Mouse (Mus musculus) CD8-positive naive resting alpha-beta T cell, adult 2 months (primary cell): ENCODE measurements around the gene Sept4.

Experiments used
- DNase-seq, 2 experiments: peaks; one replicate each; pipeline ENCODE4 v3.0.0; 2022; ENCODE audit warnings: low read depth in 2 of 2, low spot score in 2 of 2

Sept4 gene

DNA sequence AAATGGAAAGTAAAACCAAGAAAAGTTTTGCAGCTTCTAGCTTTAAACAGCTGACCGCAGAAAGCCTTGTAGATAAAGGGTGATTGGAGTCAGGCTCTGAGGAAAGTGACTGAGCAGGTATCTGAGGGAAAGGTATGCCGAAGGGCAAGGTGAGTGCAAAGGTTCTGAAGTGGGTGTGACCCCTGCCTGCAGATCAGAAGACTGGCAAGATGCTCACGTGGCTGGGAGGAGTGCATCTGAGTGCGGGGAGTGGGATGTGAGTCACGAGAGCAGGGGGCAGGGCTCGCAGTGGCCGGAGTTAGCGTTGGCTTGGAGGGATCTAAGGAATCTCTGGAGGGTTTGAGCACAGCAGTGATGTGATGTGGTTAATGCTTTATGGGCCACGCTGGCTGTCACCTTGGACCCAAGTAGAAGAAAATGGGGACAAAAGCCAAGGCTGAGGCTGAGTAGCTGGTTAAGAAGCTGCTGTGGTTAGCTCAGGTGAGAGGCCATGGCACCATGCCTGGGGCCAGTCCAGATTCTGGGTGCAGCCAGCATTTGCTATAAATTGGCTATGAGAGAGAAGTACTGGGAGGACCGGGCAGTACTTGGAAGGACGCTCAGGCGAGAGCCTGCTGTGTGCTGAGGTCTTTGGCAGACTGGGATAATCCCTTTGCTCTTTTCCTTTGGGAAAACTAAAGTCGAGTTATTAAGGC is 30.8 kb downstream of the Sept4 start:
- no peak for DNase-seq

DNA sequence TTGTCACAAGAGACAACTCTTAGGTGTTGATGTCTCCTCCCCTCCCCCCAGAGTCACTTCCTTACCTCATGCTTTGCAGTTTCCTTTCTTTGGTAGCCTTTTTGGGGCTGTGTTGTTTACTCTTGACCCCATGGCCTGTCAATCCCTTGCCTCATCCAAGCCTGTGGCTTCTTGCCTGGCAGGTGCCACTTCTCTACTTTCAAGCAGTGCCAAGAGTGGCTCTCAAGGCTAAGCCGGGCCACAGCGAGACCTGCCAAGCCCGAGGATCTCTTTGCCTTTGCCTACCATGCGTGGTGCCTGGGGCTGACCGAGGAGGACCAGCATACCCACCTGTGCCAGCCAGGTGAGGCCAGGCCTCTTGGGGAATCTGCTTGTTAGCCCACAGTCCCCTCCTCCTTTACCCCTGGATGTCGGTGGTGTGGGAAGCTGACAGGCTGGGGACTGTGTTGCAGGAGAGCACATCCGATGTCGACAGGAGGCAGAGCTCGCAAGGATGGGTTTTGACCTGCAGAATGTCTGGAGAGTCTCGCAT is 31.7 kb downstream of the Sept4 start:
- no peak for DNase-seq

GRCm38 (mm10) chr11:87602234-87602633 is 33.5 kb downstream of the Sept4 start:
- DNase-seq, result no peak

DNA sequence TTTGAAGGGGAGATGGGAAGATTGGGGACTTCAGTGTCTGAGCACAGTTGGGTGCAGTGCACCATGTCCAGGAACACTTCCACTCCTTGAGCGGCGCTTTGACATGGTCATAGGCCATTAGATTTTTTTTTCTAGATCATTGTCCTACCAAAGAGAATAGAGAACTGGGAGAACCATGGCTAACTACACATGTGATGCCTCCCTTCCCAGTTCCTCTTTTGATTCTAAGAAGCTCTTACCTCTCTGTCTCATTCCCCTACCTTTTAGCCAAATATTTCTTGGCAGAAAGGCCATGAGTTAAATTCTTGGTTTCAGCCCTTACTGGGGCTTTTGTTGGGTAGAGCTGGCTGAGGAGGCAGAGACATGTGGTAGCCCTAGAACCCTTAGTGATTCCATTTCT is 34.9 kb downstream of the Sept4 start:
- DNase-seq, result no peak

- DNase-seq, result no peak
Observed at GRCm38 (mm10) chr11:87609264-87609663, 40.6 kb downstream of the Sept4 start.

GRCm38 (mm10) chr11:87611547-87611946 is 42.8 kb downstream of the Sept4 start:
- DNase-seq, result no peak

DNA sequence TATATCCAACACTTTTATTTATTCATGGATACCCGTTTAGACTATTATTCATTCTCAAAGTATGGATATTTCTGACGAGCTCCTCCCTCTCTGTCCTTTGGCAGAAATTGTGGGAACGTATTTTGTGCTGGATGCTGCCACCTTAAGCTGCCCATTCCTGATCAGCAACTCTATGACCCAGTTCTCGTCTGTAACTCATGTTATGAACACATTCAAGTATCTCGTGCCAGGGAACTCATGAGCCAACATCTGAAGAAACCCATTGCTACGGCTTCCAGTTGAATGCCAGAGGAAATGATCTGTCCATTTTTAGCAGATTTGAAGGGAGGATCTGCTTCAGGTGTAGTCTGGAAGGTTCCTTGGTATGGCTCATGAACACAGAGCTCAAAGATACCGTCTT is 45.3 kb downstream of the Sept4 start:
- no peak for DNase-seq

DNA sequence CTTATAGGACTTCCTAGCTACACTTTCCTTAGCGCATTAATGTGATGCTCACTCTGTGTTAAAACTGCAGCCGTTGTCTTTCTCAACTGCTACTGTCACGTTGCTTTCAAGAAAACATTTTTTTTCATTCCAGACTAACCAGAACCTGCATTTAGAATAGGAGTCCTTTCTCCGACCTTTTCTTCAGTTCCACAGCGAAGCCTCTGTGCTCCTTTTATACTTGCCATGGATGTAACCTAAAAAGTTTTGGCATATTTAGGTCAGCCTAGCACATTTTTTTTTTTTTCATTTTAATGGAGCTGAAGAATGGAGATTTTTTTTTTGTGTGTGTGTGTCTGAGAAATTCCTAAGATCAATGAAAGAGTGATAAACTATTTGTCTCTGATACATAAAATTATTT is 46.8 kb downstream of the Sept4 start:
- no peak for DNase-seq

- DNase-seq, result no peak
Observed at GRCm38 (mm10) chr11:87615952-87616351, 47.2 kb downstream of the Sept4 start.

DNA sequence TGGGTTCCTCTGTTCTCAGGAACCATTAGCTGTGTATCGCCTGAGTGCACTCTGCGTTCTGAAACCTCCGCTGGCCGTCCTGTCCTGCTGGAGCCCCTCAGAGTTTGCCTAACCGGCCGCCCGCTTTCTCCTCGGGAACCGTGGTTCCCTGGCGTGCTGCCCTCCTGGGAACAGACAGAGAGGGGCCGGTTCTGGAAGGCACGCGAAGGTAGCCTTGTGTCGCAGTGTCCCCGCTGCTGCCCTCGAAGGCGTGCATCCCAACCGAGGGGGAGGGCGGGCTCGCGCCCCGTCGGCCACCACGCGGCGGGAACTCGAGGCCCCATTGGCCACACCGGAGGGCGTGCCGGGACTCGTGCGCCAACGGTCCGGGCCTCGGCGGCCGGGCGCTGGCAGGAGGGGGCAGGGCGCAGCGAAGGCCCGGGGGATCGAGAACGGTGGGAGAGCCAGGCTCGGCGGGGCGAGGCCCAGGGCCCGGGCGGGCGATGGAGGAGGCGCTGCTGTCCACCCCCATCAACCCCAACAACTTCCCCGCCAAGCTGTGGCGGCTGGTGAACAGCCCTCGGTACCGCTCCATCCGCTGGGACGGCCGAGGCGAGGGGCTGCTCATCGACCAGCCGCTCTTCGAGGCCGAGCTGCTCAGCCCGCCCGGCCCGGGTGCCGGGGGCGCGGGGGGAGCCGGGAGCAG is 48.2 kb downstream of the Sept4 start, which contains the start of gene Hsf5:
Gene Hsf5 (plus strand): TSS at position 375 of the 685 bp plus-strand sequence.
- no peak for DNase-seq

DNA sequence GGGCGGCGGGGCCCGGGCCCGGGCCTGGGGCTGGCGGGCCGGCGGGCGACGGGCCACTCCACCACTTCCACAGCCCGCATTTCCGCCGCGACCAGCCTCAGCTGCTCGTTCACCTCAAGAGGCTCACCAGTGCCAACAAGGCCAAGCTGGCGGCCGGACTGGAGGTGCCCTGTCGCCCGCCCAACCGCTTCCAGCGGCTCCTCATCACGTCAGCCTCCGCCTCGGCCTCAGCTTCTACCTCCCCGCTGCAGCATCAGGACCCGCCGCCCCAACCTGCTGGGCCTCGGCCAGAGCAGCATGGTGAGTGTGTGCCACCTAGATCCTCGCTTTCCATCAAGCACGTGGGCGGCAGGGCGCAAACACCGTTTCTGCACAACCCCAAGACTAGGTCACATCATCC is 48.9 kb downstream of the Sept4 start:
- no peak for DNase-seq

GRCm38 (mm10) chr11:87623160-87623559 is 54.5 kb downstream of the Sept4 start:
- DNase-seq, result no peak

DNA sequence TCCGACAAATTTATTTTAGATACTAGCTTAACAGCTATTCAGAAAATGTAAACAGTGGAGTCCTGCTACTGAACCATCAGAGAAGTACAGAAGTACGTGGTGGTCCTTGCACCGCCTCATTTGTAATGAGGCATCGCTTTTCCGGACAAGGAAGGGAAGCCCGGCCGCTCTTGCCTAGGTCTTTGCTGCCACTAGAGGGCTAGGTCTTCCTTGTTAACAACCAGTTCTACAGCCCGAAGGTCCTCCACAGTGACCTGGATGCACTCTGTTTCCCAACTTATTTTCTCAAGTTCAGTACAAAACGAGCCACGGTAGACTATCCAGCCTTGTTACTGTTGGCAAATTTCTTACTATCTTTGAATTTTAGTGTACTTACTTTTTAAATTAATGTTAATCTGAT is 61.2 kb downstream of the Sept4 start:
- peak in 1 of 2 experiments; percentile 31 for DNase-seq

DNA sequence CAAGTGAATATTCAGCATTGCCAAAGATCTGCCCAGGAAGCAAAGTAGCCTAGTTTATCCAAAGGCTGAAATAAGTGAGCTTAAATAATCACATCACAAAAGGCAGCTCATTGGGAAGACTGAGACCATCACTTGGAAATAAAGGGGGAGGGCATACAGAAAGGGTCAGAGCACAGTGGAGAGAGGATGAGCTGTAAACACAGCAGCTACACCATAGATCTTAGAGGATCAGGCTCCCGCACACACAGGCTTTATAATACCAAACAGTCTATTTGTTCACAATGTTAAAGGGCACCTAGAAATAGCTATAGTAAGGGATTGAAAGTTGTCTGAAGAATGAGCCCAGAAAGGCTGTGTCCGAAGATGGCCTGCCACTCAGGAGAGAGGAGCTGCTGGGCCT is 70.1 kb downstream of the Sept4 start:
- no peak for DNase-seq

DNA sequence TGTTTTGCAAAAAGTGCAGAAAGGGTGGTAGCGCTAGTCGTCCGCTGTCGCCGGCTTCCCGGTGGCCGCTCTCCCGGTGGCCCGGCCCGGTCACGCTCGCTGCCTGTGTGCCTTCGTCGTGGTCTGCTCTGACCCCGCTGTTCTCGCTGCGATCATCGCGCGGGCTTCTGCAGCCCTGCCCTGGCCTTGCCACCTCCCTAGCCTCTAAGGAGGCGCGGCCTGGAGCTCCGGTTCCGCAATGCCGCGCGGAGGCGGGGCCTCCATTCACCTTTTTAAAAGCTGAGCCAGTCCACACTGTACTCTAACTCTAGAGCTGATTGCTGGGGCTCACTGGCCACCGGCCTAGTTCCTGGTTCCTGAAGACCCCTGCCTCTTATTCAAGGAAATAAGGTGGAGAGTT is 70.5 kb downstream of the Sept4 start:
- peak in 1 of 2 experiments; percentile 3 for DNase-seq
